Mouse (Mus musculus) T-cell, adult 2 months (primary cell): ENCODE measurements around the gene Wrap73.

Source experiments
- DNase-seq: peaks from one replicate; pipeline ENCODE4 v3.0.0; 2022; ENCODE audit warnings: low spot score

Gene Wrap73

DNA sequence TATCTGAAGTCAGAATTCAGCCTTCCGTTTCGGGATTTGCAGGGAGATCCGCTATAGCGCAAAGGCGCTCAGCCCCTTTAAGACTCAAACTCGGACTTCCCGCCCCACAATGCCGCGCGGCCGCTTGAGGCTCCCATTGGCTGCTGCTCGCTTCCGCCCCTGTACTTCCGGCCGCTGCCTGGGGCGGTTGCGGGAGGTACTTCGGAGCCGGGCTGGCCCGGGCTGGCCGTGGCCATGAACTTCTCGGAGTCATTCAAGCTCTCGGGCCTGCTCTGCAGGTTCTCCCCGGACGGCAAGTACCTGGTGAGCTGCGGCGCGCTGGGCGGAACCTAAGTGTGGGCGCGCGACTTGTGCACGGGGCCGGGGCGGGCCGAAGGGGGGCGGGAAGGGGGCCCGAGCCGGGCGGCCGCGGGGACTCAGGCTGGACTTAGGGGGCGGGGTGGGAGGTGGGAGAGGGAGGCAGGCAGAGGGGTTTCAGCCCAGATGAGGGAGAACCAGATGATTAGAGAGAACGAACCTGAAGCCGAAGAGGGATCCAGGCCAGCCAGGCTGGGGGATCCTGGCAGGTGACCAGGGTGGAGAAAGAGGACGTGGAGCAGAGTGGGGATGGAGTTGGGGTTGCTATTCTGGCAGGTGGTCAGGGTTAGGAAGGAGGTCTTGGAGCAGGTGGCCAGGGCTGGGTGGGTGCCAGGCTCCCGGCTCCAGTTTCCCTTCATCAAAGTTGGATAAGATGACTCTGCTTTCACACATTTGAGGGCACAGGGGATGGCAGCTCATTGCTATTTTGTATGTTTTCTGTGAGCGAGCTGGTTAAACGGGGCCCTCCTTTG, at the start of gene Wrap73:
TSS of gene Wrap73 (plus strand) at position 162 of the 830 bp plus-strand sequence.
- peak; percentile 86 for DNase-seq

- peak; percentile 11 for DNase-seq
Measured at GRCm38 (mm10) chr4:154093210-154093609, 49.0 kb upstream of the Wrap73 start.

GRCm38 (mm10) chr4:154096111-154096510, 46.1 kb upstream of the Wrap73 start:
- DNase-seq, result no peak

GRCm38 (mm10) chr4:154099361-154099760, 42.8 kb upstream of the Wrap73 start:
- DNase-seq, result no peak

- DNase-seq, result no peak
Measured at GRCm38 (mm10) chr4:154103386-154103785, 38.8 kb upstream of the Wrap73 start.

GRCm38 (mm10) chr4:154103912-154104311, 38.3 kb upstream of the Wrap73 start:
- DNase-seq, result no peak

DNA sequence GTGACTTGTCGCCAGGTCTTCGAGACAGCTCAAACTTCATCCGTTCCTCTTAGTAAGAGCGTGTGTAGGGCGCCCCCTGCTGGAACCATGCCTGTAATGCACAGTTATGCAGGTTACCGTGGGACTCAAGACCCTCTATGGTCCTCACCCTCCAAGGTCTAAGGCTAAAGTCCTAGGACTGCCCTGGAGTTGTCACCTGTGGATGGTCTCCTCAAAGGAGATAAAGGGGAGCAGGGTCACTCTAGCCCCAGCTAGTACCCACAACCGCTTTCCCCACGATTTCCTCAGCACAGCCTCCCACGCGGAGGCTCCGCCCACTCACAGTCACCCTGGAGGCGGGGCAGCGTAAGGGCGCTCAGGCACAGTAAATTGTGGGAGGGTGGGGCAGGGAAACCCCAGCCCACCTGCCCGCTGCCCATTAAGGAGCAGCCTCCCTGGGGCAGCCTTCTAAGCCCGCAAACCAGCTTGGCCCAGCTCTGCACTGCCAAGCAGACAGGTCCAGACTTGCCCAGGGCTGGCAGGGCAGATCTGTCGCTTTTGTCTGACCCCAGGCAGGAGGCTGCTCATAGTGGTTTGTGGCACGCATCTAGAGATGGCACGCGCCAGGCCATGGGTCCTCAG, 36.7 kb upstream of the Wrap73 start:
- DNase-seq, result peak; percentile 34

DNA sequence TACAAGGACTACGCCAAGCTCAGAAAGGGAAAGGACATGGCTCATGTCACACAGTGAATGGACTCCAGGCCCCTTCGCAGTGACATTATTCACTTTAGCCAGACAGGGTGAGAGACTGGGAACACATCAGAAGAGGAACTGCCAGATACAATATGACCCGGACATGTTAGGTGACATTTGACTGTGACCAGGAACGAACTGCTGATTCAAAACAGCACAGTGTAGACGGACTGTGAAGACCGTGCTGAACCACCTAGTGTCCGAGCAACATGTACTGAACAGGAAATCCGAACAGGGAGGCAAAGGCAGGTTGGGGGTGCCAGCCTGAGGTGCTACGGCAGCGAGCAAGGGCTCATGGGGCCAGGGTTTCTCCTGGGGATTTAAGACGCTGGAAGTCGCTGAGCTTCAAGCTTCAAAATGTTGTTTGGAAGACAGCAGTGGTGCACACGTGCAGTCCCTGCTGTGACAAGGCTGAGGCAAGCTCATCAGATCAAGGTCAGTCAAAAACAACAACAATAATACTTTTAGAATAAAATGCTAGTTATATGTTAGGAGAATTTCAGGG, 35.6 kb upstream of the Wrap73 start:
- no peak for DNase-seq

DNA sequence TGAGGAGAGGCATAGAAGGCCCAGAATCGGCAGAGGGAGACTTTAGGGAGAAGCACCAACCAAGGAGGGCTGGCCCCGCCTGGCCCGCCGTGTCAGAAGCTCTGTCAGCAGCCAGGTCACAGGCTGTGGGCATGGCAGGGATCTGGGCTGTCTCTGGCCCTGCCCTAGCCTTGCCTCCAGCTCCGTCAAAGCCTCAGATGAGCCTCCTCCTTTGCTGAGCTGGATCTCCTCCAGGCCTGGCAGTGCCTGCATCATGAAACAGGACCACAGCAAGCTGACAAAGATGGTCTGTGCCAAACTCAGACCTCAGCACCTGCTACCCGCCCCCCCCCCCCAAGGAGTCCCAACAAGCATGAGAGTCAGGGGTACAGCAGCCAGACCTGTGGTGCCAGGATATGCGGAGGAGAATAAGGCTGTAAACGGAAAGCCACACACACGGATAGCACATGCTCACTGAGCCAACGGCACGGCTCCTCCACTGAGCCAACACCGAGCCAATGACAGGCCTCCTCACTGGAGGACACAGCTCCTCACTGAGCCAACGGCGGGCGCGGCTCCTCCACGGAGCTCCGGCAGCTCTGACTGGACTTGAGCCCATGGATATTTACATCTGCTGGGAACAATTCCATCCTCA, 32.8 kb upstream of the Wrap73 start:
- DNase-seq, result no peak

DNA sequence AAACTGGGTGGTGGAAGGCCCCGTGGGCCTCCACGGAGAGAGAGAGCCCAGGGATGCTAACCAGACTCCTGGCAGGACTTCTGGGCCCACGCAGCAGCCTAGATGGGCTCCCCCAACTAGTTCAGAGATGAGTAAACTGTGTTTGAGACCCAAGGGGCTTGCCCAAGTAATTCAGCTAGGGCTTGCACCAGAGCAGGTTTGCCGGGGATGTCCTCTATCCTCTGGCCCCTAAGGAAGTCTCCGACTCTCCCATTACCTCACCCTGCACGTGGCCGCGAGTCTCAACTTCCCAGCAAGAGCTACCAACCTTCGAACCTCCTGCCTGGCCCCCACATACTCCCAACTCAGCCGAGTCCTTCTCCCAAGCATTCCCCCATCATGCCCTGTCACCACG, 32.3 kb upstream of the Wrap73 start:
- DNase-seq, result no peak

- DNase-seq, result no peak
Measured at GRCm38 (mm10) chr4:154116421-154116820, 25.8 kb upstream of the Wrap73 start.

DNA sequence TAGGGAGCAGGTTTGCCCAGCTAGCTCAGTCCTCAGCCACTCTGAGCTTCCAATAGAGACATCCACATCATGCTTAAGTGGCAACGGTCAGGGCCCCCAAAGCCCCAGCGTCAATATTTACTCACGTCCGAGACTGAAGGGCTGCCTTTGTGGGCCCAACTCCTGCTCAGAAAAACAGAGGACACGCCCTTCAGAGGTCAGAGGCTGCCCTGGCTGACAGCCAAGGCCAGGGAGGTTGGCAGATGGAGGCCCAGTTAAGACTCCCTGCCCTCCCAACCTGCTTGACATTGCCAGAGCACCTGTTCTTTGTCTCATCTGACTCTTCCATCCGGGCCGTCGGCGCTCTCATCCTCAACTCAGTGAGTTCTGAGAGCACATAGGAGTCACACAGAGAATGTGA, 23.4 kb upstream of the Wrap73 start:
- DNase-seq, result no peak

DNA sequence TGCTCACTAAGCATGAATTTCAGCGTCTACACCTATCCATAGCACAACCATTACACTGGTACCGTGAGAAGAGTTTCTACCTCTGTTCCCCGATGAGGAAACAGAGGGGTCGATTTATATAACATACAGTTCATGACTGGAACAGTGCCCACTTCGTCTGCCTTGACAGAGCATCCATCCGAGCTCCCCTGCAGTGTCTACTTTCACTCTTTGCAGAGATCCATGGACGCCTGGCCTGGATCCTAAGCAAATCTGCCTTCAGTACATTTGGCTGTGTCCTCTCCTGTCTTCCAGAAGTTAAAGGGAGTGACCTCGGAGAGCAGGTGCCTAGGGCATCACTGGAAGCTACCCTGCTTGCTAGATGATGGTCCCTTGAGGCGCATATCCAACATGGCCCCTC, 23.0 kb upstream of the Wrap73 start:
- no peak for DNase-seq

GRCm38 (mm10) chr4:154121800-154122199, 20.4 kb upstream of the Wrap73 start:
- no peak for DNase-seq

DNA sequence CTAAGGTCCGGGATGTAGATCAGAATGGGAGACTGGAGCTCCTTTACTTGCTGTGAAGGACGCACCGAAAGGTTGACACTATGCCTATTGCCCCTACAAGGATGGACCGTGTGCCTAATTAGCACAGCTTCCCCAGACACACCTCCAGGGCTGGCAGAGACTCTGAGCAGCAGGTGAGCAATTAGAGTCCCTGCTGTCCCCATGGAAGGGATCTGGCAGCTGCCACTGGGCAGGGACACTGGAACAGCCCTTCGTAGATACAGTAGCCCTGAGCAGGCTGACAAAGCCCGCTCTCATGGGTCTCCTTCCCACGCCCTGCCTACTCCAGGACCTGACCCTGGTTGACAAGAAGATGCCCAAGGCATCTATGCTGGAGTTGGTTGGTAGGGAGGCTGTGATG, 19.8 kb upstream of the Wrap73 start:
- no peak for DNase-seq

- DNase-seq, result no peak
Measured at GRCm38 (mm10) chr4:154123553-154123952, 18.6 kb upstream of the Wrap73 start.

DNA sequence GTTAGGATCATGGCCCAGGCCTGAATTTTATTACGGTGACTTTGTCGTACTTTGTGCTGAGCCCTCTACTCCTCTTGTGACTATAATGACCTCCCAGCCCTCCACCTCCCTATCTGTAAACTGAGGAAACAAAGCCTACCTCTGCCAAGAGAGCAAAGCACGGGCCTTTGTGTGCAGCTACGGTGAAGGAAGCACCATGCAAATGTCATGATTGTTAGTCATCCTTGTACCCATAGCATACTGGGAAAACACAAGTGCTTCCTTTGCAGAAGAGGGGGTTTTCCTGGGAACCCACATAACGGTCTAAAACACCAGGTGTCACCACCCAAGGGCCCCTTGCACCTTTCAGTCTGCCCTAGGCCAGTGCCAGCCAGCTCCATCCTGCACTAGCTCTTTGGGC, 17.0 kb upstream of the Wrap73 start:
- no peak for DNase-seq

DNA sequence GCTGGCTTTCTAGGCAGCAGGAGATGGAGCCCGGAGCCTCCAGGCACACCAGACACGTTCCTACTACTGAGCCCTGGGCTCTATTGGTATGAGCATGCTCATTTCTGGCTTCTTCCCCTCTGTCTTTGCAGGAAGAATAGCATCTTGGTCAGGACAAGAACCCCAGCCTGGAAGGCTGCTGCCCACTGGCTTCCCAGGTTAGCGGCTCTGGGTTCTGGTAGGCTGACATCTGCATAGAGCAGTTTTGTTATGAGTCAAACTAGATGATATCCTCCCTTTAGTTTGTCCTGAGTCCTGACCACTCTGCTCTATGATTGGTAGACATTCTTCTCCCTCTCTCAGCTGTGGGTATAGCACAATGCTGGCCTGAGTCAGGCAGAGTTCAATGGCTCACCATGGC, 14.9 kb upstream of the Wrap73 start:
- no peak for DNase-seq

GRCm38 (mm10) chr4:154129950-154130349, 12.2 kb upstream of the Wrap73 start:
- no peak for DNase-seq

- no peak for DNase-seq
Measured at GRCm38 (mm10) chr4:154131894-154132293, 10.3 kb upstream of the Wrap73 start.

DNA sequence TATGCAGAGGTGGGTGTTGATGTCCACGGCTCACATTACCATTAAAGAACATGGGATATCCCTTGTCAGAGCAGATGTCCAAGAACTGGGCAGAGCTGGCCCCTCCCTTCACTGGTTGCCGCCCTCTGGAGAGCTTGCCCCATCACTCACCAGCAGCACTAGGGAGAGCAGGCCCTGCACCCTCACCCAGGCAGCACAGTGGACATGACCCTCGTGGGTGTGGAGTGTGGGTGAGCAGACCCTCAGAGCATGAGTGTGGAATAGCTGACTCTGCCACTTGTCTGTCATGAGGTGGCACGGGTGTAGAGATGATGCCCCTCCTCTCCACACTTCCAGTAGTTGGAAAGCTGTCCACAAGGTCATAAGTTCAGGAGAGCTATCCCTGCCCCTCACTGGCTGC, 7.4 kb upstream of the Wrap73 start:
- no peak for DNase-seq

- DNase-seq, result no peak
Measured at GRCm38 (mm10) chr4:154137139-154137538, 5.0 kb upstream of the Wrap73 start.

GRCm38 (mm10) chr4:154139671-154140181, 2.4 kb upstream of the Wrap73 start:
- DNase-seq, result no peak

- DNase-seq, result no peak
Measured at GRCm38 (mm10) chr4:154140182-154140212, 2.2 kb upstream of the Wrap73 start, which contains the start of gene Trp73. Gene Trp73 (minus strand): TSS chr4:154140208.
